Mouse (Mus musculus): ENCODE measurements around the gene Lrp6.

GRCm38 (mm10) chr6:134427165-134427564 lies 139.6 kb downstream of the Lrp6 start:
- TF ChIP-seq CTCF (IDR thresholded peaks at IDR 0.05; ENCODE audit: low read depth, low read length) (no peak), GATA1 (IDR thresholded peaks at IDR 0.05; ENCODE audit: borderline replicate concordance, low read length) (no peak), POLR2AphosphoS5 (IDR thresholded peaks at IDR 0.05; ENCODE audit: insufficient replicate concordance, low read depth, low read length) (no peak), GATA2 (IDR thresholded peaks at IDR 0.05; ENCODE audit: borderline replicate concordance, low read depth, low read length) (no peak), TAL1 (conservative IDR thresholded peaks at IDR 0.05; ENCODE audit: low read depth, low read length) (no peak)
